Mouse (Mus musculus): ENCODE data around the gene Aldh1a1.

GRCm38 (mm10) chr19:20513688-20514361 is 21.3 kb downstream of the Aldh1a1 start:
- no peak for TF ChIP-seq GATA1 (IDR thresholded peaks at IDR 0.05; ENCODE audit: borderline replicate concordance, low read length)
- TF ChIP-seq FLI1 (IDR thresholded peaks at IDR 0.05; ENCODE audit: low read length) = no peak
